Mouse (Mus musculus) urinary bladder, adult 2 months (tissue): ENCODE results near the gene Wnt9a. TPM values are rescaled to one million over a fixed set of nuclear protein-coding genes. Genes with fewer than 3 reads are reported as not detected.

Experiments
- polyA plus RNA-seq: library from polyadenylated mRNA; depleted of rRNA; stranded (reverse); fragments of >200 nt; gene quantifications from 2 replicates; pipeline ENCODE4 v1.2.3, GENCODE M21; 2012; rRNA removed

Wnt9a gene
- polyA plus RNA-seq, 1 experiment = 11.7 TPM

Other genes starting within 250 kb of the Wnt9a start
- gene Obscn, start 170.5 kb upstream of the Wnt9a start, polyA plus RNA-seq = 0.14 and 0.22 TPM in 2 replicates
- gene Iba57, start 143.2 kb upstream of the Wnt9a start, polyA plus RNA-seq = 3.8 and 4.0 TPM in 2 replicates
- 8.9 and 9.5 TPM in 2 replicates for gene Gjc2, start 123.7 kb upstream of the Wnt9a start, polyA plus RNA-seq
- gene Guk1, start 114.7 kb upstream of the Wnt9a start, polyA plus RNA-seq = 99.0 and 118 TPM in 2 replicates
- gene Mrpl55, start 104.4 kb upstream of the Wnt9a start, polyA plus RNA-seq = 35.2 and 35.4 TPM in 2 replicates
- gene 2310033P09Rik, start 98.6 kb upstream of the Wnt9a start, polyA plus RNA-seq = 23.8 and 26.1 TPM in 2 replicates
- 531 and 605 TPM in 2 replicates for gene Arf1, start 78.7 kb upstream of the Wnt9a start, polyA plus RNA-seq
- gene Wnt3a, start 16.2 kb upstream of the Wnt9a start, polyA plus RNA-seq = 0.03 TPM in 2 replicates
- gene Prss38, start 68.7 kb downstream of the Wnt9a start, polyA plus RNA-seq = 0.06 and 0.24 TPM in 2 replicates
- 5.3 and 5.9 TPM in 2 replicates for gene Jmjd4, start 143.1 kb downstream of the Wnt9a start, polyA plus RNA-seq
- 61.7 and 66.2 TPM in 2 replicates for gene Snap47, start 144.3 kb downstream of the Wnt9a start, polyA plus RNA-seq
- 5.6 and 6.2 TPM in 2 replicates for gene Zfp867, start 165.5 kb downstream of the Wnt9a start, polyA plus RNA-seq
- gene Zkscan17, start 219.8 kb downstream of the Wnt9a start, polyA plus RNA-seq = 8.3 and 13.8 TPM in 2 replicates
- 0.70 and 0.75 TPM in 2 replicates for gene Nlrp3, start 234.6 kb downstream of the Wnt9a start, polyA plus RNA-seq